Mouse (Mus musculus) liver, embryonic 15.5 days (tissue): ENCODE measurements around the gene Zfr2. TPM values are rescaled to one million over a fixed set of nuclear protein-coding genes. Genes with fewer than 3 reads are reported as not detected.
"Not testable (repeated sequence)": the region's sequence is repeated elsewhere in the genome, so short reads cannot be mapped to it uniquely, and the experiment has no call there.

Source experiments
- ATAC-seq: fragments of 200-750 bp; cut with Nextera tagmentation; 2 replicates; pipeline ENCODE4 v1.8.0; 2017; ENCODE audit warnings: moderate number of reproducible peaks, mild to moderate bottlenecking, moderate library complexity; ENCODE audit not compliant: insufficient read depth
- H3K27ac ChIP-seq: fragments of 300-500 bp; sonication (generic); replicated peaks from 2 replicates; pipeline ENCODE4 v1.5.1; 2015; ENCODE audit warnings: mild to moderate bottlenecking, inconsistent platforms
- H3K27me3 ChIP-seq: fragments of 300-500 bp; sonication (generic); 2 replicates; pipeline ENCODE4 v1.6.1; 2015; ENCODE audit warnings: mild to moderate bottlenecking, inconsistent platforms
- H3K36me3 ChIP-seq: fragments of 300-500 bp; sonication (generic); replicated peaks from 2 replicates; pipeline ENCODE4 v1.6.1; 2015; ENCODE audit warnings: moderate library complexity, mild to moderate bottlenecking, inconsistent platforms
- H3K4me1 ChIP-seq: fragments of 300-500 bp; sonication (generic); replicated peaks from 2 replicates; pipeline ENCODE4 v1.6.1; 2015; ENCODE audit warnings: inconsistent platforms
- H3K4me2 ChIP-seq: fragments of 300-500 bp; sonication (generic); 2 replicates; pipeline ENCODE4 v1.6.1; 2015; ENCODE audit warnings: moderate library complexity, mild to moderate bottlenecking, inconsistent platforms
- H3K4me3 ChIP-seq: fragments of 300-500 bp; sonication (generic); replicated peaks from 2 replicates; pipeline ENCODE4 v1.5.1; 2015; ENCODE audit warnings: mild to moderate bottlenecking, inconsistent platforms
- H3K9ac ChIP-seq: fragments of 300-500 bp; sonication (generic); 2 replicates; pipeline ENCODE4 v1.6.1; 2015; ENCODE audit warnings: moderate library complexity, mild to moderate bottlenecking, inconsistent platforms
- H3K9me3 ChIP-seq: fragments of 300-500 bp; sonication (generic); replicated peaks from 2 replicates; pipeline ENCODE4 v1.6.1; 2016; ENCODE audit warnings: inconsistent platforms
- WGBS: fragments of 180-500 bp; shearing (Covaris S2); methylation state at CpG from one replicate; pipeline ENCODE4 v1.1.7; 2015; ENCODE audit warnings: mixed read lengths; ENCODE audit not compliant: insufficient replicate concordance; 5-methylcytosine and 5-hydroxymethylcytosine counted together
- polyA plus RNA-seq: library from polyadenylated mRNA; unstranded; fragments of >200 nt; fragmentation: Nextera tagmentation; extraction: Ambion mirVana; gene quantifications from 2 replicates; pipeline ENCODE4 v1.2.1, GENCODE M21; 2015

Zfr2 gene
- polyA plus RNA-seq, 1 experiment from 2014 or later = 0.31 TPM

GRCm38 (mm10) chr10:81204137-81204536 is 28.8 kb upstream of the Zfr2 start:
- no peaks in the 10 kb centered on the region for H3K9me3 ChIP-seq
- ATAC-seq = no peak

GRCm38 (mm10) chr10:81210154-81210553 is 22.8 kb upstream of the Zfr2 start:
- Histone ChIP-seq H3K9ac (no peak overlapping the region), H3K27me3 (0 out of 2 replicates have a peak, but pooled peaks cover 23% of the 10 kb centered on the region), H3K9me3 (0 out of 2 replicates have a peak, but pooled peaks cover 6% of the 10 kb centered on the region), H3K4me2 (no peak overlapping the region), H3K36me3 (no peaks in the 10 kb centered on the region), H3K27ac (no peak overlapping the region), H3K4me3 (no peak overlapping the region), H3K4me1 (no peaks in the 10 kb centered on the region)
- no peak for ATAC-seq
- WGBS = 81% methylated on average over 5 of the region's 5 CpGs

More at GRCm38 (mm10) chr10:81204137-81204536, 28.8 kb upstream of the Zfr2 start:
- no peak overlapping the region for H3K4me2 ChIP-seq
- H3K4me1 ChIP-seq = peaks cover 22% of the 10 kb centered on the region
- WGBS = 64% methylated on average over 4 of the region's 4 CpGs
- H3K36me3 ChIP-seq = no peaks in the 10 kb centered on the region
- peak overlapping the region; percentile 14; the same call in 1 of the 2 replicates for H3K27ac ChIP-seq
- no peak overlapping the region for H3K4me3 ChIP-seq
- peaks cover 32% of the 10 kb centered on the region for H3K27me3 ChIP-seq
- no peak overlapping the region for H3K9ac ChIP-seq

GRCm38 (mm10) chr10:81216260-81216659 is 16.7 kb upstream of the Zfr2 start:
- H3K9ac ChIP-seq = no peak overlapping the region
- WGBS = 68% methylated on average over 6 of the region's 6 CpGs
- H3K4me3 ChIP-seq = no peak overlapping the region
- peaks cover 1% of the 10 kb centered on the region; the same call in 1 of the 2 replicates for H3K4me1 ChIP-seq
- ATAC-seq = no peak
- no peak overlapping the region for H3K27ac ChIP-seq
- H3K36me3 ChIP-seq = no peaks in the 10 kb centered on the region
- H3K4me2 ChIP-seq = no peak overlapping the region
- H3K9me3 ChIP-seq = no peaks in the 10 kb centered on the region
- H3K27me3 ChIP-seq = peaks cover 14% of the 10 kb centered on the region; the same call in 1 of the 2 replicates

- Histone ChIP-seq H3K4me1 (peaks cover 7% of the 10 kb centered on the region), H3K9me3 (no peaks in the 10 kb centered on the region), H3K9ac (no peak overlapping the region), H3K36me3 (no peaks in the 10 kb centered on the region), H3K4me3 (no peak overlapping the region), H3K27me3 (peaks cover 14% of the 10 kb centered on the region; the same call in 1 of the 2 replicates), H3K27ac (no peak overlapping the region), H3K4me2 (no peak overlapping the region)
- ATAC-seq = no peak
- WGBS = 64% methylated on average over 6 of the region's 6 CpGs
Measured at GRCm38 (mm10) chr10:81216810-81217209, 16.1 kb upstream of the Zfr2 start.

GRCm38 (mm10) chr10:81217267-81217666 is 15.7 kb upstream of the Zfr2 start:
- not testable (repeated sequence) for H3K27ac ChIP-seq, H3K4me3 ChIP-seq, ATAC-seq, H3K4me1 ChIP-seq, H3K4me2 ChIP-seq, H3K9me3 ChIP-seq, H3K9ac ChIP-seq, H3K36me3 ChIP-seq
- 3% methylated on average over 1 of the region's 1 CpGs for WGBS
- H3K27me3 ChIP-seq = peaks cover 14% of the 10 kb centered on the region; the same call in 1 of the 2 replicates

GRCm38 (mm10) chr10:81217964-81218363 is 15.0 kb upstream of the Zfr2 start:
- Histone ChIP-seq H3K27me3 (peaks cover 14% of the 10 kb centered on the region; the same call in 1 of the 2 replicates), H3K36me3 (no peaks in the 10 kb centered on the region), H3K9ac (no peak overlapping the region), H3K4me3 (no peak overlapping the region), H3K27ac (no peak overlapping the region), H3K4me2 (no peak overlapping the region), H3K4me1 (peaks cover 10% of the 10 kb centered on the region), H3K9me3 (no peaks in the 10 kb centered on the region)
- no peak for ATAC-seq
- 18% methylated on average over 7 of the region's 7 CpGs for WGBS

GRCm38 (mm10) chr10:81221402-81222015 is 11.4 kb upstream of the Zfr2 start:
- Histone ChIP-seq H3K4me2 (no peak overlapping the region), H3K27ac (no peak overlapping the region), H3K4me1 (peaks cover 10% of the 10 kb centered on the region), H3K9ac (no peak overlapping the region), H3K4me3 (no peak overlapping the region), H3K27me3 (peaks cover 13% of the 10 kb centered on the region), H3K9me3 (no peaks in the 10 kb centered on the region), H3K36me3 (no peaks in the 10 kb centered on the region)
- no peak for ATAC-seq
- 61% methylated on average over 5 of the region's 5 CpGs for WGBS

- ATAC-seq, H3K4me3 ChIP-seq, H3K9me3 ChIP-seq, H3K27ac ChIP-seq, H3K4me2 ChIP-seq, H3K36me3 ChIP-seq, H3K4me1 ChIP-seq, H3K9ac ChIP-seq: not testable (repeated sequence)
- WGBS = 29% methylated on average over 2 of the region's 2 CpGs
- peaks cover 17% of the 10 kb centered on the region for H3K27me3 ChIP-seq
Measured at GRCm38 (mm10) chr10:81223731-81224130, 9.2 kb upstream of the Zfr2 start.

GRCm38 (mm10) chr10:81229735-81230437 is 3.1 kb upstream of the Zfr2 start:
- Histone ChIP-seq H3K4me2 (no peak overlapping the region), H3K4me1 (peaks cover 18% of the 10 kb centered on the region), H3K9me3 (no peaks in the 10 kb centered on the region), H3K4me3 (no peak overlapping the region), H3K36me3 (no peaks in the 10 kb centered on the region), H3K27ac (no peak overlapping the region), H3K9ac (no peak overlapping the region), H3K27me3 (peaks cover 55% of the 10 kb centered on the region)
- ATAC-seq = no peak
- 10% methylated on average over 20 of the region's 20 CpGs for WGBS

GRCm38 (mm10) chr10:81230438-81231332 is 2.3 kb upstream of the Zfr2 start, which contains the start of gene Atcay:
Gene Atcay (minus strand): TSS chr10:81230833.
- no peaks in the 10 kb centered on the region for H3K9me3 ChIP-seq
- H3K4me2 ChIP-seq = no peak within 1 kb of the TSS
- H3K4me3 ChIP-seq = no peak within 1 kb of the TSS
- H3K27ac ChIP-seq = no peak within 1 kb of the TSS
- 12% methylated on average over 27 of the region's 27 CpGs for WGBS
- H3K27me3 ChIP-seq = peaks cover 60% of the 10 kb centered on the region
- H3K4me1 ChIP-seq = peaks cover 18% of the 10 kb centered on the region
- no peak for ATAC-seq
- no peaks in the 10 kb centered on the region for H3K36me3 ChIP-seq
- H3K9ac ChIP-seq = no peak within 1 kb of the TSS

GRCm38 (mm10) chr10:81231436-81231835 is 1.5 kb upstream of the Zfr2 start:
- H3K9me3 ChIP-seq = no peaks in the 10 kb centered on the region
- peaks cover 63% of the 10 kb centered on the region for H3K27me3 ChIP-seq
- no peak overlapping the region for H3K9ac ChIP-seq
- ATAC-seq = no peak
- H3K36me3 ChIP-seq = no peaks in the 10 kb centered on the region
- WGBS = 37% methylated on average over 7 of the region's 7 CpGs
- H3K4me1 ChIP-seq = peaks cover 18% of the 10 kb centered on the region
- no peak overlapping the region for H3K4me2 ChIP-seq
- no peak overlapping the region for H3K4me3 ChIP-seq
- no peak overlapping the region for H3K27ac ChIP-seq
